Mouse (Mus musculus) heart, postnatal 0 days (tissue): ENCODE measurements around the gene D230025D16Rik. TPM values are rescaled to one million over a fixed set of nuclear protein-coding genes. Genes with fewer than 3 reads are reported as not detected.
A peak's percentile ranks its signal among the peaks of the same experiment; 100 is the strongest.

Experiments used
- ATAC-seq: fragments of 200-750 bp; cut with Nextera tagmentation; 2 replicates; pipeline ENCODE4 v1.8.0; 2017; ENCODE audit warnings: low read depth, moderate number of reproducible peaks, moderate library complexity; ENCODE audit not compliant: insufficient read depth
- DNase-seq: peaks from one replicate; pipeline ENCODE4 v3.0.0-alpha.2; 2016; ENCODE audit warnings: low spot score
- H3K27ac ChIP-seq: fragments of 300-500 bp; sonication (generic); 2 replicates; pipeline ENCODE4 v1.5.1; 2014; ENCODE audit warnings: low read depth, mild to moderate bottlenecking
- H3K27me3 ChIP-seq: fragments of 300-500 bp; sonication (generic); 2 replicates; pipeline ENCODE4 v1.6.1; 2014; ENCODE audit warnings: low read length, mixed read lengths; ENCODE audit not compliant: control insufficient read depth, insufficient read depth
- H3K36me3 ChIP-seq: fragments of 300-500 bp; sonication (generic); replicated peaks from 2 replicates; pipeline ENCODE4 v1.6.1; 2014; ENCODE audit warnings: low read length, mixed read lengths; ENCODE audit not compliant: control insufficient read depth, insufficient read depth
- H3K4me1 ChIP-seq: fragments of 300-500 bp; sonication (generic); 2 replicates; pipeline ENCODE4 v1.6.1; 2014; ENCODE audit warnings: antibody characterized with exemption; ENCODE audit not compliant: control insufficient read depth, insufficient read depth
- H3K4me2 ChIP-seq: fragments of 300-500 bp; sonication (generic); 2 replicates; pipeline ENCODE4 v1.6.1; 2014; ENCODE audit warnings: low read depth, mild to moderate bottlenecking, low read length, moderate library complexity
- H3K4me3 ChIP-seq: fragments of 300-500 bp; sonication (generic); 2 replicates; pipeline ENCODE4 v1.5.1; 2014; ENCODE audit warnings: low read depth, low read length
- H3K9ac ChIP-seq: fragments of 300-500 bp; sonication (generic); replicated peaks from 2 replicates; pipeline ENCODE4 v1.6.1; 2014; ENCODE audit warnings: low read depth, low read length, mixed read lengths
- H3K9me3 ChIP-seq: fragments of 300-500 bp; sonication (generic); replicated peaks from 2 replicates; pipeline ENCODE4 v1.6.1; 2016; ENCODE audit warnings: low read length; ENCODE audit not compliant: control insufficient read depth
- CTCF ChIP-seq: IDR thresholded peaks from 2 replicates; pipeline ENCODE4 v1.5.1; 2016; ENCODE audit warnings: antibody characterized with exemption, control low read depth, low read depth
- EP300 ChIP-seq: IDR thresholded peaks from 2 replicates; pipeline ENCODE4 v1.6.1; 2016; ENCODE audit warnings: antibody characterized with exemption, low read depth
- WGBS: fragments of 180-500 bp; shearing (Covaris S2); extraction: QIAGEN DNeasy Blood & Tissue Kit; methylation state at CpG from one replicate; pipeline ENCODE4 v1.1.7; 2014; 5-methylcytosine and 5-hydroxymethylcytosine counted together
- polyA plus RNA-seq: library from polyadenylated mRNA; unstranded; fragments of >200 nt; fragmentation: Nextera tagmentation; extraction: Ambion mirVana; gene quantifications from 2 replicates; pipeline ENCODE4 v1.2.1, GENCODE M21; 2015
- total RNA-seq: library from RNA; depleted of rRNA; stranded (reverse); fragments of >200 nt; gene quantifications from 2 replicates; pipeline ENCODE4 v1.2.3, GENCODE M21; 2014; ENCODE audit warnings: low replicate concordance

The D230025D16Rik gene
- total and polyA plus RNA-seq, 2 experiments from 2014 or later = 14.3 to 30.4 TPM

- H3K27ac ChIP-seq = no peak overlapping the region
- no peaks in the 10 kb centered on the region for H3K9me3 ChIP-seq
- peaks cover 17% of the 10 kb centered on the region for H3K36me3 ChIP-seq
- no peaks in the 10 kb centered on the region for H3K27me3 ChIP-seq
- TF ChIP-seq CTCF = no peak; the same call in 1 of the 2 replicates
- no peak for TF ChIP-seq EP300
- WGBS = 94% methylated on average over 5 of the region's 5 CpGs
- no peaks in the 10 kb centered on the region; the same call in 1 of the 2 replicates for H3K4me1 ChIP-seq
- no peak overlapping the region for H3K9ac ChIP-seq
- H3K4me2 ChIP-seq = no peak overlapping the region
- DNase-seq = no peak
- H3K4me3 ChIP-seq = no peak overlapping the region
- ATAC-seq = no peak
Measured at GRCm38 (mm10) chr8:105214104-105214503, 10.8 kb upstream of the D230025D16Rik start.

DNA sequence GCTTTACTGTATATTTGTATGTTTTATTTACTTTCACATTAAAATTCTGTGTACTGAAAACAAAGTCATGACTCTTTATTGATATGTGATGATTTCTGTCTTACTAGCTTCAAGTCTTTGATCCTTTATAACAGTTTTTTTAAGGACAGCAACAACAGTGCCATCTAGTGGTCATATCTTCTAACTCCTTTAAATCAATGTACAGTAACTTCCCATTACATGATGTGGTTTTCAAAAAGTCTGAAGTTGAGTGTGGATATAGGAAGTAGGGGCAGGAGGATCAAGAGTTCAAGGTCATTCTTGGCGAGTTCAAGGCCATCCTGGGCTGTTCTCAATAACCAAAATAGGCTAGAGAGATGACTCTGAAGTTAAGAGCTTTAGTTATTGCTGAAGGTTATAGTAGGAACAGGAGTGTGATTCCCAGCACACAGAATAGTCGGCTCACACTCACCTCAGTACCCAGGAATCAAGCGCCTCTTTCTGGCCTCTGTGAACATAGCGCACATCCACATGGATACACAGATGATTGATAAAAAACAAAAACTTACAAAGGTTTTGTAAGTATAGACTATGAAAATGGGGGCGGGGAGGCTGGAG lies 6.9 kb upstream of the D230025D16Rik start:
- H3K27ac ChIP-seq = no peak overlapping the region
- ATAC-seq (no peak), DNase-seq (peak; percentile 69)
- H3K4me2 ChIP-seq = no peak overlapping the region
- H3K27me3 ChIP-seq = no peaks in the 10 kb centered on the region
- H3K9me3 ChIP-seq = no peaks in the 10 kb centered on the region
- no peak overlapping the region for H3K4me3 ChIP-seq
- no peaks in the 10 kb centered on the region for H3K4me1 ChIP-seq
- no peak overlapping the region for H3K9ac ChIP-seq
- TF ChIP-seq CTCF (peak; percentile 74), EP300 (no peak)
- WGBS = 72% methylated on average over 5 of the region's 5 CpGs
- H3K36me3 ChIP-seq = peaks cover 17% of the 10 kb centered on the region

- ATAC-seq = no peak
- peaks cover 17% of the 10 kb centered on the region for H3K4me1 ChIP-seq
- no peak overlapping the region for H3K9ac ChIP-seq
- H3K4me3 ChIP-seq = 0 out of 2 replicates have a peak overlapping the region, but pooled peaks have one; percentile 99
- H3K36me3 ChIP-seq = no peaks in the 10 kb centered on the region
- DNase-seq = no peak
- no peaks in the 10 kb centered on the region for H3K9me3 ChIP-seq
- H3K27ac ChIP-seq = peak overlapping the region; percentile 92
- H3K4me2 ChIP-seq = 0 out of 2 replicates have a peak overlapping the region, but pooled peaks have one; percentile 96
- no peaks in the 10 kb centered on the region for H3K27me3 ChIP-seq
- TF ChIP-seq EP300 = no peak
- no peak for TF ChIP-seq CTCF
- 55% methylated on average over 7 of the region's 7 CpGs for WGBS
Measured at GRCm38 (mm10) chr8:105223850-105224249, 1.1 kb upstream of the D230025D16Rik start.

GRCm38 (mm10) chr8:105225272-105225593 lies 288 bp downstream of the D230025D16Rik start:
- Histone ChIP-seq H3K9ac (peak overlapping the region; percentile 94), H3K27me3 (no peaks in the 10 kb centered on the region), H3K9me3 (no peaks in the 10 kb centered on the region), H3K4me2 (peak overlapping the region; percentile 96), H3K4me3 (peak overlapping the region; percentile 99), H3K27ac (peak overlapping the region; percentile 92), H3K36me3 (no peaks in the 10 kb centered on the region), H3K4me1 (peaks cover 17% of the 10 kb centered on the region)
- DNase-seq (no peak), ATAC-seq (no peak)
- TF ChIP-seq EP300 (no peak), CTCF (no peak)
- WGBS = 0% methylated on average over 27 of the region's 27 CpGs

GRCm38 (mm10) chr8:105225917-105226316 lies 972 bp downstream of the D230025D16Rik start:
- peak overlapping the region; percentile 99 for H3K4me3 ChIP-seq

More at GRCm38 (mm10) chr8:105225917-105226316, 972 bp downstream of the D230025D16Rik start:
- H3K36me3 ChIP-seq = no peaks in the 10 kb centered on the region
- H3K4me2 ChIP-seq = peak overlapping the region; percentile 96
- WGBS = 16% methylated on average over 6 of the region's 6 CpGs
- H3K27ac ChIP-seq = peak overlapping the region; percentile 92
- DNase-seq = no peak
- peak overlapping the region; percentile 94 for H3K9ac ChIP-seq
- no peak for ATAC-seq
- H3K9me3 ChIP-seq = no peaks in the 10 kb centered on the region
- no peak for TF ChIP-seq EP300
- no peak for TF ChIP-seq CTCF
- H3K27me3 ChIP-seq = no peaks in the 10 kb centered on the region
- peaks cover 17% of the 10 kb centered on the region for H3K4me1 ChIP-seq
